Mouse (Mus musculus): ENCODE measurements around the gene Phf21a. TPM values are rescaled to one million over a fixed set of nuclear protein-coding genes. Genes with fewer than 3 reads are reported as not detected.

The Phf21a gene
- total and polyA plus RNA-seq, 3 experiments = 8.8 to 76.4 (median 26.8) TPM

DNA sequence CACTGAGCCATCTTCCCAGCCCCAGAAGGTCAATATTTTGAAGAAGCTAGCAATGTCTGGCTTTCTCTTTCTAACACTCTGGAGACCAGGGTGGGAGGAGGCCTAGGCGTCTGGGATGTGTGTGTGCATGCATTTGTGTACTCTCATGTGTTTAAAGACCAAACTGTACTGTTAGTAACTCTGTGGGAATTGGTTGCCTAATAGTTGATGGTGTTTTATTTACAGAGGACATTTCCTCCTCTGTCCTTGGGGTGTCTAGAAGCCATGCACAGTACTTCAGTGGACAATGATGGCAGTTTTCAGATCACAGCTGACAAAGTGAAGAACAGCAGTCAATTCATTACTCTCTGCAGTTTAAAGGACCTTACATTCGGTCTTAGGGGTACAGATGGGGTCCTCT is 254.3 kb downstream of the Phf21a start:
- no peaks in the 10 kb centered on the region; the same call in 1 of the 2 replicates for H3K4me1 ChIP-seq (ENCODE audit: insufficient read depth, low read depth, low read length)
- no peak for DNase-seq (ENCODE audit: low spot score)
- no peak for ATAC-seq (ENCODE audit: extremely low read depth, insufficient number of reproducible peaks, low FRiP score, poor library complexity, severe bottlenecking)
- TF ChIP-seq GATA2 (IDR thresholded peaks at IDR 0.05; ENCODE audit: borderline replicate concordance, low read depth, low read length) (no peak), TAL1 (conservative IDR thresholded peaks at IDR 0.05; ENCODE audit: low read depth, low read length) (no peak), CTCF (IDR thresholded peaks at IDR 0.05; ENCODE audit: low read depth, low read length) (no peak), GATA1 (IDR thresholded peaks at IDR 0.05; ENCODE audit: borderline replicate concordance, low read length) (no peak), POLR2AphosphoS5 (IDR thresholded peaks at IDR 0.05; ENCODE audit: insufficient replicate concordance, low read depth, low read length) (no peak)
- no peak overlapping the region for H3K4me3 ChIP-seq (ENCODE audit: low read depth, low read length)
- no peaks in the 10 kb centered on the region for H3K9me3 ChIP-seq (replicated peaks)
- H3K36me3 ChIP-seq (replicated peaks) = peaks cover 39% of the 10 kb centered on the region
- no peaks in the 10 kb centered on the region for H3K27me3 ChIP-seq (ENCODE audit: insufficient read depth, low read length)

DNA sequence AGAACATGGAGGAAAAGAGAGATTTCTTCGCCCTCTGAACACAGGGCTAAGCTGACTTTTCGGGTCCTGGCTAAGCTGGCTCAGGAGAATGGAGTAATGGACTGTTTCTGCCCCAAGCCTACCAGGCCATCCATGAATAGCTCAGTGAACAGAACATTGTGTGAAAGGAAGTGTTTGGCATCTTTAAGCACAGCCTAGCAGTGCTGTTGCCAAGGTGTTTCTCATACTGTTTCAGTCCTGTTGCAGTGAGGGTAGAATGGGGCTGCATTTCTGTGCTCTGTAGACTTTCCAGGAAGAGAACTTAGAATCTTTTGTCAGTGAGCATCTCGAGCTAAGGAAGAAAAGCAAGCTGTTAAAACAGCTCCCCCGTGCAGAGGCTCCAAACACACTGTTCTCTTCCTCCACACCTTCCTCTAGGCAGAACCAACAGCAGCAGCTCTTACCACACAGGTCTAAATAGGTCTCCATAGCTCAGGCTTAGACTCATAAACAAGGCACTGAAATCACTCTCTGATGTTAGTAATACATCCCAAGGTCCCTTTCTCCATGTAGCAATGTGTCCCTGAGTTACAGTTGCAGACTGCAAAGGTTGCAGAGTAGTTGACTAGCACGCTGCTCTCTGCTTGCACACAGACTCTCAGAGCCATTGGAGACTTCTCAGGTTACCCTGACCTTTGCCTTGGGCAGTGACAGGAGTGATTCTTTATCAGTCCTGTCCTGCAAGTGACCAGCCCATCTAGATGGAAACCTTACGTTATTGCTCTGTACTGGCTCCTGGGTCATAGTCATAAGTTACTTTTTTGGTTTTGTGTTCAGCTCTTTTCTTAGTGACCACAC is 256.9 kb downstream of the Phf21a start:
- DNase-seq (ENCODE audit: low spot score) = no peak

DNA sequence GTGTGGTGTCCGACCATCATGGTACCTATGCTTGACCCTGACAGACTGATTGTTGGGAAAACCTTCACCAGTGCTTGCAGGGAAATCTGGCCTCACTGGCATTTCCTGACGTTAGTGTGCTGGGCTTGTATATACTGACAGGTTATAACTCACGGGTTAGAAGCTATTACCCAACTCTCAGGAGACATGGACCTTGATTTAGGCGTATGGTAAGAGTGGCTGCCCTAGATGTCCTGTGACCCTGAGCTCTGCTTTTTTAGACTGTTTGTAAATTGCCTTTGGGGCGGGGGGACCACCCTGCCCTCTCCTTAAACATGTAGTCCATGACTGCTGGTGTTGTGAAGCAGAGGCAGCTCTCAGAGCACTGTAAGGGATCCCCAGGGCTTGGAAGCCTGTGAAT is 257.8 kb downstream of the Phf21a start:
- ATAC-seq (ENCODE audit: extremely low read depth, insufficient number of reproducible peaks, low FRiP score, poor library complexity, severe bottlenecking) = no peak
- no peak overlapping the region for H3K4me3 ChIP-seq (ENCODE audit: low read depth, low read length)
- TF ChIP-seq CTCF (IDR thresholded peaks at IDR 0.05; ENCODE audit: low read depth, low read length) (no peak), TAL1 (conservative IDR thresholded peaks at IDR 0.05; ENCODE audit: low read depth, low read length) (no peak), GATA1 (IDR thresholded peaks at IDR 0.05; ENCODE audit: borderline replicate concordance, low read length) (no peak), POLR2AphosphoS5 (IDR thresholded peaks at IDR 0.05; ENCODE audit: insufficient replicate concordance, low read depth, low read length) (no peak), GATA2 (IDR thresholded peaks at IDR 0.05; ENCODE audit: borderline replicate concordance, low read depth, low read length) (no peak)
- no peaks in the 10 kb centered on the region for H3K9me3 ChIP-seq (replicated peaks)
- DNase-seq (ENCODE audit: low spot score) = no peak
- H3K36me3 ChIP-seq (replicated peaks) = peaks cover 42% of the 10 kb centered on the region
- no peaks in the 10 kb centered on the region; the same call in 1 of the 2 replicates for H3K4me1 ChIP-seq (ENCODE audit: insufficient read depth, low read depth, low read length)
- H3K27me3 ChIP-seq (ENCODE audit: insufficient read depth, low read length) = no peaks in the 10 kb centered on the region

More for the DNA sequence above, 256.9 kb downstream of the Phf21a start:
- ATAC-seq (ENCODE audit: extremely low read depth, insufficient number of reproducible peaks, low FRiP score, poor library complexity, severe bottlenecking) = no peak
- H3K4me1 ChIP-seq (ENCODE audit: insufficient read depth, low read depth, low read length) = no peaks in the 10 kb centered on the region; the same call in 1 of the 2 replicates
- TF ChIP-seq CTCF (IDR thresholded peaks at IDR 0.05; ENCODE audit: low read depth, low read length) = no peak
- H3K27me3 ChIP-seq (ENCODE audit: insufficient read depth, low read length) = no peaks in the 10 kb centered on the region
- peaks cover 43% of the 10 kb centered on the region for H3K36me3 ChIP-seq (replicated peaks)
- H3K4me3 ChIP-seq (ENCODE audit: low read depth, low read length) = no peak overlapping the region
- no peaks in the 10 kb centered on the region for H3K9me3 ChIP-seq (replicated peaks)

DNA sequence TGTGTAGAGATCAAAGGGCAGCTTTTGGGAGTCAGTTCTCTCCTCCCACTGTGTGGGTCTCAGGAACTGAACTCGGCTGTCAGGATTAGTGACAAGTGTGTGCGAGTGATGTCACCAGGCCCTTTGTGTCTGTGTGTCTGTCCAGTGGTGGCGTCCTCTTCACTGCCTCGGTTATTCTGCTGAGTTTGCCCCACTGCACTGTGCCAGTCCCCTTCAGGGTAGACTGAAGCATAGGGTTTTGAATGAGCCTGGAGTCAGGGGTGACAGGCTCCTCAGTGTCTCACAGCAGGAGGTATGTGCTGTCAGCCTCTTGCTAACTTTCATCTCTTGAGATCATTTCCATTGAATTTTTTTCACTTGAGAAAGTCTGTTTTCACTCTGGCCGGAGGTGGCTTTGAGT is 260.5 kb downstream of the Phf21a start:
- Histone ChIP-seq H3K27me3 (ENCODE audit: insufficient read depth, low read length) (no peaks in the 10 kb centered on the region), H3K4me1 (ENCODE audit: insufficient read depth, low read depth, low read length) (no peaks in the 10 kb centered on the region; the same call in 1 of the 2 replicates), H3K9me3 (replicated peaks) (no peaks in the 10 kb centered on the region), H3K36me3 (replicated peaks) (peaks cover 55% of the 10 kb centered on the region), H3K4me3 (ENCODE audit: low read depth, low read length) (no peak overlapping the region)
- no peak for DNase-seq (ENCODE audit: low spot score)
- no peak for ATAC-seq (ENCODE audit: extremely low read depth, insufficient number of reproducible peaks, low FRiP score, poor library complexity, severe bottlenecking)
- TF ChIP-seq GATA2 (IDR thresholded peaks at IDR 0.05; ENCODE audit: borderline replicate concordance, low read depth, low read length) (no peak), TAL1 (conservative IDR thresholded peaks at IDR 0.05; ENCODE audit: low read depth, low read length) (no peak), POLR2AphosphoS5 (IDR thresholded peaks at IDR 0.05; ENCODE audit: insufficient replicate concordance, low read depth, low read length) (no peak), GATA1 (IDR thresholded peaks at IDR 0.05; ENCODE audit: borderline replicate concordance, low read length) (no peak), CTCF (IDR thresholded peaks at IDR 0.05; ENCODE audit: low read depth, low read length) (no peak)

DNA sequence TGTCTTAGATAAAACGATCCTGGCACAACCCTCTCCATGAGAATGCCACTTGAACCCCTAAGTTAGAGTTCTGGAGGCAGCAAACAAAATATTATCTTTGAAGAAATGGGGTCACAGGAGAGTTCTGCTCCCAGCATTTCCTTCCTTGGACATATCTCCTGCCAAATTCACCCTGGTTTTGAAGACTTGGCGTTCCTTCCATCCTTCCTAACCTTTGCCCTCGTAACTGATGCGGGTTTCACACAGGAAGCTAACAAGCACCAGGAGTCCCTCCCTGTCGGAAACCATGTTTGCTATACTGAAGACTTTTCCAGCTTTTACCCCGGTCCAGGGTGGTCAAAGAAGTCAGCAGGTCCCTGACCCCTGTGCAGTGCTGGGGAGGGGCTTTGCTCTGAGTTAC is 261.3 kb downstream of the Phf21a start:
- DNase-seq (ENCODE audit: low spot score) (no peak), ATAC-seq (ENCODE audit: extremely low read depth, insufficient number of reproducible peaks, low FRiP score, poor library complexity, severe bottlenecking) (no peak)
- Histone ChIP-seq H3K9me3 (replicated peaks) (no peaks in the 10 kb centered on the region), H3K36me3 (replicated peaks) (peaks cover 54% of the 10 kb centered on the region), H3K4me1 (ENCODE audit: insufficient read depth, low read depth, low read length) (no peaks in the 10 kb centered on the region; the same call in 1 of the 2 replicates), H3K27me3 (ENCODE audit: insufficient read depth, low read length) (no peaks in the 10 kb centered on the region), H3K4me3 (ENCODE audit: low read depth, low read length) (no peak overlapping the region)
- TF ChIP-seq CTCF (IDR thresholded peaks at IDR 0.05; ENCODE audit: low read depth, low read length) = no peak
- no peak for TF ChIP-seq GATA2 (IDR thresholded peaks at IDR 0.05; ENCODE audit: borderline replicate concordance, low read depth, low read length)
- TF ChIP-seq TAL1 (conservative IDR thresholded peaks at IDR 0.05; ENCODE audit: low read depth, low read length) = no peak
- TF ChIP-seq POLR2AphosphoS5 (IDR thresholded peaks at IDR 0.05; ENCODE audit: insufficient replicate concordance, low read depth, low read length) = no peak

DNA sequence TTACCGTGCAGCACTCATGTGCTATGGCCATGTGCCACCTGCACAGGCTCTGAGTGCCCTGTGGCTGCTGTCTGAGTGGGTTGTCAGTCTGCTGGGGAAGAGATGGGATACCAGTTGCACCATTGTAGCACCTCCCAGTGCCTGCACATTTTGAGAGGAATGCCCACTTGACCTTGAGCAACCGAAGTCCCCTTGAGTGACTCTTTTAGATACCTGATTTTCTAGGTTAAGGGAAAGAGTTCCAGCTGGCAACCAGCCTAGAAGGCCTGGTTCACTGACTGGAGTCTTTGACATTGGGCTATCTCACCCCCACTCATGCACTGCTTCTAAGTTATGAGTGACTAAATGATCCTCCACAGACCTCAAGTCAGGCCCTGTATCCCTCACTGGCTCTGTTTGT is 266.4 kb downstream of the Phf21a start:
- Histone ChIP-seq H3K27me3 (ENCODE audit: insufficient read depth, low read length) (peaks cover 11% of the 10 kb centered on the region; the same call in 1 of the 2 replicates), H3K9me3 (replicated peaks) (no peaks in the 10 kb centered on the region), H3K36me3 (replicated peaks) (peaks cover 46% of the 10 kb centered on the region), H3K4me3 (ENCODE audit: low read depth, low read length) (no peak overlapping the region), H3K4me1 (ENCODE audit: insufficient read depth, low read depth, low read length) (no peaks in the 10 kb centered on the region)
- ATAC-seq (ENCODE audit: extremely low read depth, insufficient number of reproducible peaks, low FRiP score, poor library complexity, severe bottlenecking) = no peak
- DNase-seq (ENCODE audit: low spot score) = no peak
- no peak for TF ChIP-seq TAL1 (conservative IDR thresholded peaks at IDR 0.05; ENCODE audit: low read depth, low read length)
- TF ChIP-seq POLR2AphosphoS5 (IDR thresholded peaks at IDR 0.05; ENCODE audit: insufficient replicate concordance, low read depth, low read length) = no peak
- no peak for TF ChIP-seq CTCF (IDR thresholded peaks at IDR 0.05; ENCODE audit: low read depth, low read length)
- no peak for TF ChIP-seq GATA2 (IDR thresholded peaks at IDR 0.05; ENCODE audit: borderline replicate concordance, low read depth, low read length)
- no peak for TF ChIP-seq GATA1 (IDR thresholded peaks at IDR 0.05; ENCODE audit: borderline replicate concordance, low read length)

Measured in G1E (cell line).